Mouse (Mus musculus) liver, embryonic 14.5 days (tissue): ENCODE data around the gene Entpd3. TPM values are rescaled to one million over a fixed set of nuclear protein-coding genes. Genes with fewer than 3 reads are reported as not detected.
"Not testable (repeated sequence)": the region's sequence is repeated elsewhere in the genome, so short reads cannot be mapped to it uniquely, and the experiment has no call there.

Experiments used
- ATAC-seq: fragments of 200-750 bp; cut with Nextera tagmentation; 2 replicates; pipeline ENCODE4 v1.8.0; 2017; ENCODE audit warnings: moderate number of reproducible peaks, mild to moderate bottlenecking, moderate library complexity; ENCODE audit not compliant: insufficient read depth
- DNase-seq, 3 experiments: peaks; one replicate each; pipeline ENCODE4 v3.0.0-alpha.2; 2012 to 2013; ENCODE audit warnings: low read depth in 3 of 3, low spot score in 3 of 3
- H3K27ac ChIP-seq: fragments of 300-500 bp; sonication (generic); 2 replicates; pipeline ENCODE4 v1.5.1; 2014; ENCODE audit warnings: moderate library complexity, mild to moderate bottlenecking, control low read depth, inconsistent platforms
- H3K27me3 ChIP-seq: fragments of 300-500 bp; sonication (generic); 2 replicates; pipeline ENCODE4 v1.6.1; 2014; ENCODE audit warnings: mild to moderate bottlenecking, low read length, moderate library complexity; ENCODE audit not compliant: control insufficient read depth, insufficient read depth
- H3K36me3 ChIP-seq: fragments of 300-500 bp; sonication (generic); replicated peaks from 2 replicates; pipeline ENCODE4 v1.6.1; 2014; ENCODE audit warnings: low read depth; ENCODE audit not compliant: control insufficient read depth, insufficient read depth
- H3K4me1 ChIP-seq, 2 experiments: fragments of 200-500 bp in 1 of 2; fragments of 300-500 bp in 1 of 2; sonication (generic) in 1 of 2; replicated peaks; 2 replicates each; pipeline ENCODE4 v1.6.1; 2012 to 2014; ENCODE audit warnings: antibody characterized with exemption in 1 of 2, inconsistent platforms in 1 of 2, low read length in 1 of 2; ENCODE audit not compliant: control insufficient read depth in 2 of 2, insufficient read depth in 2 of 2
- H3K4me2 ChIP-seq: fragments of 300-500 bp; sonication (generic); 2 replicates; pipeline ENCODE4 v1.6.1; 2014; ENCODE audit warnings: low read depth, mild to moderate bottlenecking, control low read depth, moderate library complexity
- H3K4me3 ChIP-seq, 2 experiments: fragments of 200-500 bp in 1 of 2; fragments of 300-500 bp in 1 of 2; sonication (generic) in 1 of 2; 2 replicates each; pipeline ENCODE4 v1.5.1; 2012 to 2014; ENCODE audit warnings: low read depth in 2 of 2, low read length in 2 of 2, mild to moderate bottlenecking in 2 of 2, control low read depth in 1 of 2, inconsistent platforms in 1 of 2, moderate library complexity in 1 of 2; ENCODE audit not compliant: insufficient read depth in 1 of 2
- H3K9ac ChIP-seq: fragments of 300-500 bp; sonication (generic); replicated peaks from 2 replicates; pipeline ENCODE4 v1.6.1; 2014; ENCODE audit warnings: mild to moderate bottlenecking, control low read depth, moderate library complexity
- H3K9me3 ChIP-seq: fragments of 300-500 bp; sonication (generic); 2 replicates; pipeline ENCODE4 v1.6.1; 2016; ENCODE audit warnings: low read length, mixed read lengths; ENCODE audit not compliant: control insufficient read depth
- CTCF ChIP-seq: IDR thresholded peaks from 2 replicates; pipeline ENCODE4 v1.5.1; 2016; ENCODE audit warnings: antibody characterized with exemption, low read depth, control low read depth
- EP300 ChIP-seq: IDR thresholded peaks from 2 replicates; pipeline ENCODE4 v1.6.1; 2016; ENCODE audit warnings: antibody characterized with exemption, low read depth
- WGBS: fragments of 180-500 bp; shearing (Covaris S2); extraction: QIAGEN DNeasy Blood & Tissue Kit; methylation state at CpG from one replicate; pipeline ENCODE4 v1.1.7; 2014; ENCODE audit not compliant: insufficient replicate concordance; 5-methylcytosine and 5-hydroxymethylcytosine counted together
- polyA plus RNA-seq, 2 experiments: library from polyadenylated mRNA; depleted of rRNA in 1 of 2; stranded (reverse) in 1 of 2; unstranded in 1 of 2; fragments of >200 nt; fragmentation: Nextera tagmentation in 1 of 2; extraction: Ambion mirVana in 1 of 2; gene quantifications; 2 replicates each; pipeline versions ENCODE4 v1.2.1 to v1.2.3; 2012 to 2014

Gene Entpd3
- polyA plus RNA-seq, 2 experiments: 0.01 TPM; not detected in 1

DNA sequence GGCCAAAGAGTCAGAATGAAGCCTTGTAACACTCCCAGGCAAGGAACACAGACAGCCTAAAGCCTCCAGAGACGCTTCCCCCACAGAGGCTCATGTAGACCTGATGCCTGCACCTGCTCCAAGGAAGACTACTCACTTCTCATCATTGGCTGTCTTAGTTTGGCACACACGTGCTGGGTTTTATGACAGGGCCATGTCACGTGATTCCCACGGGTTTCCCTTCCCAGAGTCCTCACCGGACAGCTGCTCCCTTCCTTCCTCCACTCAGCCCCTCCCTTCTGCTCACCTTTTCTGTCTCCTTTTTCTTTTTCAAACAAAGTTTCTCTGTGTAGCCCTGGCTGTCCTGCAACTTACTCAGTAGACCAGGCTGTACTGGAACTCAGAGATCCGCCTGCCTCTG, 7.6 kb upstream of the Entpd3 start:
- Histone ChIP-seq H3K27me3 (no peaks in the 10 kb centered on the region), H3K9ac (no peak overlapping the region), H3K36me3 (no peaks in the 10 kb centered on the region), H3K27ac (no peak overlapping the region), H3K4me3 (no peak overlapping the region), H3K4me1 (no peaks in the 10 kb centered on the region), H3K4me2 (no peak overlapping the region), H3K9me3 (no peaks in the 10 kb centered on the region)
- 64% methylated on average over 6 of the region's 6 CpGs for WGBS
- no peak for TF ChIP-seq EP300
- TF ChIP-seq CTCF: no peak
- ATAC-seq: no peak
- no peak for DNase-seq

GRCm38 (mm10) chr9:120532691-120533090, 6.9 kb upstream of the Entpd3 start:
- DNase-seq (no peak), ATAC-seq (no peak)
- H3K36me3 ChIP-seq: no peaks in the 10 kb centered on the region
- no peaks in the 10 kb centered on the region for H3K27me3 ChIP-seq
- no peak overlapping the region for H3K9ac ChIP-seq
- H3K9me3 ChIP-seq: no peaks in the 10 kb centered on the region
- no peaks in the 10 kb centered on the region for H3K4me1 ChIP-seq
- no peak for TF ChIP-seq CTCF
- TF ChIP-seq EP300: no peak
- H3K27ac ChIP-seq: no peak overlapping the region
- H3K4me2 ChIP-seq: no peak overlapping the region
- WGBS: 71% methylated on average over 6 of the region's 6 CpGs
- no peak overlapping the region for H3K4me3 ChIP-seq

DNA sequence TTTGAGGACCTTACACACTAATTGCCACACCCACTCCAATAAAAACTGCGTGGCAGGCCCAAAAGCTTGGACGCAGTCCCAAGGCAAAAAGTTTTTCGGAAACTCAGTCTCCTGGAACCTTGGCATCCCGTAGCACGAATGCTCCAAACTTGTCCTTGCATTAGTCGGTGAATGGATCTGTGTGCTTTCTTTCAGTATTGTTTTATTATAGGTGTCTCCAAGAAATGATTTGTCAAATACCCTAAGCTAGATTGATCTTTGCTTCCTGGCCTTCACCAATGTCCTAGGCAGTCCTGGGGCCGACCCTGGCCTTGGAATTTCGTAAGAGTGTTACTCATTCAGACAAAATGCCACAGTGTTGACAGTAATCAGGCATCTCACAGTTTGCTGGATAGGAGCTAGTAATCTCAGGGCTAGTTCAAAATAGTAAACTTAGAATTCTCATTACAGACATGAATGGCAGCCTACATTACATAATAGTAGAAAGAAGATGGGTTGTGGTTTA, 6.1 kb upstream of the Entpd3 start:
- H3K9ac ChIP-seq, H3K27me3 ChIP-seq, H3K4me2 ChIP-seq, ATAC-seq, DNase-seq, H3K27ac ChIP-seq, H3K4me1 ChIP-seq, H3K9me3 ChIP-seq, H3K36me3 ChIP-seq, H3K4me3 ChIP-seq: not testable (repeated sequence)
- 72% methylated on average over 8 of the region's 8 CpGs for WGBS

DNA sequence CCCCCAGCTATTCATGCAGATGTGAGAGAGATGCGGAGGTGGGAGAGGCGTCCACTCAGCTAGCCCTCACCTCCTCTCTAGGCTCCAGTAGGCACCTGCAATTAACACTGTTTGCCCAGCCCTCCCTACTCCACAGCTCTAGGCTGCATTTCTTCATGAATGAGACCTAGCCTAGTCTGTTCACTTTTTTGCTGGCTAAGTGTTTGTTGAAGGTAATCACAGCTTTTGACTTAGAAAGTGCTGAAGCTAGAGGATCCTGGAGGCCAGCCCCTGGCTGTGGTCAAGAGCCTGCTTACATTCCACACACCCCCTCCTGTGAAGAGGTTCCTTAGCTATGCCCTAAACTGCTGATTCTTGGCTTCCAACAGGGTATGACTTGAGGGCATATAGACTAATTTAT, 1.8 kb downstream of the Entpd3 start:
- Histone ChIP-seq H3K9ac (no peak overlapping the region), H3K27me3 (peaks cover 26% of the 10 kb centered on the region), H3K27ac (no peak overlapping the region), H3K4me2 (no peak overlapping the region), H3K9me3 (no peaks in the 10 kb centered on the region), H3K4me3 (no peak overlapping the region), H3K36me3 (no peaks in the 10 kb centered on the region), H3K4me1 (no peaks in the 10 kb centered on the region)
- DNase-seq (no peak), ATAC-seq (no peak)
- whole genome bisulfite sequencing: 40% methylated on average over 2 of the region's 2 CpGs
- TF ChIP-seq EP300: no peak
- no peak for TF ChIP-seq CTCF

DNA sequence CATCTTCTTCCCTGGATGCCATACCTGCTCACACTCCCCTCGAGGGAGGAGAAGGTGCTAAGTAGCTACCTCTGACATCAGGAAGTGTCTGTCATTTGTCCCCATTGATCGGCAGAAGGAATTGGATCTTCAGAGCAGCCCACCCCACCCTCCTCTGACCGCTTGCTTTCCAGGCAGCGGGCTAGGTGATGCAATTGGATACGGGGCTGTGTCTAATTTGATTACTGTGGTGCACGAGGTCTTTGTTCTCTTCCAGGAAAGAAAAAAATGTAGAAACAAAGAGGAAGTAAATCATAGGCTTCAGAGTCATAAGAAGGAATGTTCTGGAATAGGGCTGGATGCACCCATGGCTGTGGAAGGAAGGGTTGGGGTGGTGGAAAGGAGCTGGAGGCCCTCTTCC, 2.6 kb downstream of the Entpd3 start:
- no peak overlapping the region for H3K4me3 ChIP-seq
- no peak overlapping the region for H3K4me2 ChIP-seq
- ATAC-seq (no peak), DNase-seq (no peak)
- TF ChIP-seq EP300 (no peak), CTCF (no peak)
- WGBS: 19% methylated on average over 6 of the region's 6 CpGs
- no peaks in the 10 kb centered on the region for H3K9me3 ChIP-seq
- H3K36me3 ChIP-seq: no peaks in the 10 kb centered on the region
- no peak overlapping the region for H3K27ac ChIP-seq
- 0 out of 4 replicates have a peak, but pooled peaks cover 0 to 2% of the 10 kb centered on the region in 2 experiments for H3K4me1 ChIP-seq
- no peak overlapping the region for H3K9ac ChIP-seq
- peaks cover 26% of the 10 kb centered on the region for H3K27me3 ChIP-seq
